Mouse (Mus musculus): ENCODE measurements around the gene Dpy19l1. TPM values are rescaled to one million over a fixed set of nuclear protein-coding genes. Genes with fewer than 3 reads are reported as not detected.

Dpy19l1 gene
- polyA plus RNA-seq (2017; shearing (Covaris generic)), result 24.4 TPM

DNA sequence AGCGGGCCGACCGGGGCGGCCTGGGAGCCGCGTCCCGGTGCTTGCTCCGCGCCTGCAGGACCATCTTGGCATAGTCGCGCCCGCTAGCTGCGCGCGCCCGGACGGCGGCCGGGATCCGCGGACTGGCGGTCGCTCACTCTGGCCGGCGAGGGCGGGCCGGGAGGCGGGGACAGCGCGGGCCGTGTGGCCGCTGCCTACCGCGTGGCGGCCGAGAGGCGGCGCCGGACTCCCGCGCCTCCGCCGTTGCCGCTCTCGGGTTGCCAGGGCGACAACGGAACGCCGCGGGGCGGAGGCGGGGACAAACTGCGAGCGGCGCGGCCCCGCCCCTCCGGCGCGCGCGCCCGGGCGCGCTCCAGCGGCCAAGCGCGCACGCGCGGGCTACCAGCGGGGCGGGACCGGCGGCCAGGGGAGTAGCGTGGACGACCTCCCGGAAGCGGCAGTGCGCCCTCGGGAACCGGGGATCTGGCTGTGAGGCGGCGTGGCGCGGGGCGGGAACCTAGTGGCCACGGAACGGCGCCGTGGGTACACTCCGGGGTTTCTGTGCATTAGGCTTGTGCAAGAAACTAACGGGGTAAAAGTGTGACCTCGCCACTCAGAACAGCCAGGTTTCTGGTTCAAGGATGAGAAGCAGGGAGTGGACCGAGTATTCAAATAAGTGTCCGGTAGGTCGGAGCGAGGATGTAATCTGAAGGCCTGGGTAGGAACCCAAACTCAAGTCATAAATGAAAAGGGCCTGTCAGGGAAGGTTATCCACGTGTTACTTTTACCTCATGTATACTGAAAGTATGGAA, at the start of gene Dpy19l1:
Dpy19l1 (minus strand) TSS at position 74 of the 791 bp plus-strand sequence.

Other genes starting within 250 kb of the Dpy19l1 start
- not detected for gene Cypt4, start 122.1 kb upstream of the Dpy19l1 start, polyA plus RNA-seq (2017; shearing (Covaris generic))
- gene Dpy19l2, start 193.2 kb upstream of the Dpy19l1 start, polyA plus RNA-seq (2017; shearing (Covaris generic)), result not detected